Mouse (Mus musculus): ENCODE measurements around the gene Tmed10.

- TF ChIP-seq CTCF (IDR thresholded peaks at IDR 0.05; ENCODE audit: control insufficient read depth, insufficient read depth, low read length) (no peak), POLR2A (IDR thresholded peaks at IDR 0.05; ENCODE audit: borderline replicate concordance, control insufficient read depth, low read depth, low read length) (no peak)
These were observed 44.5 kb downstream of the Tmed10 start for GRCm38 (mm10) chr12:85330153-85330552.

Measured in bone marrow, adult 2 months (tissue).